Mouse (Mus musculus) neural tube, embryonic 14.5 days (tissue): Measurements from ENCODE around the gene Olfr301. TPM values are rescaled to one million over a fixed set of nuclear protein-coding genes. Genes with fewer than 3 reads are reported as not detected.

Experiments used
- ATAC-seq: fragments of 200-750 bp; cut with Nextera tagmentation; 2 replicates; pipeline ENCODE4 v1.8.0; 2017; ENCODE audit warnings: low read depth, mild to moderate bottlenecking, moderate TSS enrichment, moderate library complexity
- H3K27ac ChIP-seq: fragments of 300-500 bp; sonication (generic); 2 replicates; pipeline ENCODE4 v1.5.1; 2014; ENCODE audit warnings: low read depth, mild to moderate bottlenecking, control low read depth, low read length, moderate library complexity, mixed read lengths
- H3K27me3 ChIP-seq: fragments of 300-500 bp; sonication (generic); 2 replicates; pipeline ENCODE4 v1.6.1; 2014; ENCODE audit warnings: low read length; ENCODE audit not compliant: control insufficient read depth, insufficient read depth
- H3K36me3 ChIP-seq: fragments of 300-500 bp; sonication (generic); 2 replicates; pipeline ENCODE4 v1.6.1; 2014; ENCODE audit warnings: low read length, mixed read lengths; ENCODE audit not compliant: control insufficient read depth, insufficient read depth
- H3K4me1 ChIP-seq: fragments of 300-500 bp; sonication (generic); 2 replicates; pipeline ENCODE4 v1.6.1; 2014; ENCODE audit warnings: low read length; ENCODE audit not compliant: control insufficient read depth, insufficient read depth
- H3K4me2 ChIP-seq: fragments of 300-500 bp; sonication (generic); 2 replicates; pipeline ENCODE4 v1.6.1; 2014; ENCODE audit warnings: mild to moderate bottlenecking, low read depth, low read length, control low read depth
- H3K4me3 ChIP-seq: fragments of 300-500 bp; sonication (generic); 2 replicates; pipeline ENCODE4 v1.5.1; 2014; ENCODE audit warnings: low read depth, low read length, control low read depth, mixed read lengths
- H3K9ac ChIP-seq: fragments of 300-500 bp; sonication (generic); replicated peaks from 2 replicates; pipeline ENCODE4 v1.6.1; 2014; ENCODE audit warnings: low read depth, mild to moderate bottlenecking, control low read depth, low read length, mixed read lengths
- H3K9me3 ChIP-seq: fragments of 300-500 bp; sonication (generic); 2 replicates; pipeline ENCODE4 v1.6.1; 2016; ENCODE audit warnings: low read length; ENCODE audit not compliant: control insufficient read depth
- WGBS: fragments of 180-500 bp; shearing (Covaris S2); extraction: QIAGEN DNeasy Blood & Tissue Kit; methylation state at CpG from one replicate; pipeline ENCODE4 v1.1.7; 2014; 5-methylcytosine and 5-hydroxymethylcytosine counted together
- polyA plus RNA-seq: library from polyadenylated mRNA; unstranded; fragments of >200 nt; fragmentation: Nextera tagmentation; extraction: Ambion mirVana; gene quantifications from 2 replicates; pipeline ENCODE4 v1.2.1, GENCODE M21; 2014

Olfr301 gene
- polyA plus RNA-seq: not detected in 2 replicates

GRCm38 (mm10) chr7:86403546-86403945, at the start of gene Olfr301:
Gene Olfr301, plus strand, starts transcription at chr7:86403846.
- ATAC-seq: no peak
- H3K9me3 ChIP-seq: no peaks in the 10 kb centered on the region
- H3K27ac ChIP-seq: no peak within 1 kb of the TSS
- no peak within 1 kb of the TSS for H3K4me3 ChIP-seq
- H3K9ac ChIP-seq: no peak within 1 kb of the TSS
- no peaks in the 10 kb centered on the region for H3K4me1 ChIP-seq
- 94% methylated on average over 2 of the region's 2 CpGs for WGBS
- no peak within 1 kb of the TSS for H3K4me2 ChIP-seq
- H3K36me3 ChIP-seq: no peaks in the 10 kb centered on the region
- no peaks in the 10 kb centered on the region for H3K27me3 ChIP-seq

GRCm38 (mm10) chr7:86366828-86367227, 36.8 kb upstream of the Olfr301 start, which contains the start of gene Olfr305:
Gene Olfr305, minus strand, starts transcription at chr7:86366928.
- ATAC-seq: no peak
- 79% methylated on average over 1 of the region's 1 CpGs for WGBS

GRCm38 (mm10) chr7:86385769-86386168, 17.9 kb upstream of the Olfr301 start:
- H3K27ac ChIP-seq: no peak overlapping the region
- no peaks in the 10 kb centered on the region for H3K27me3 ChIP-seq
- no peak overlapping the region for H3K4me3 ChIP-seq
- H3K4me2 ChIP-seq: no peak overlapping the region
- H3K36me3 ChIP-seq: no peaks in the 10 kb centered on the region
- ATAC-seq: no peak
- H3K9ac ChIP-seq: no peak overlapping the region
- WGBS: 73% methylated on average over 3 of the region's 3 CpGs
- no peaks in the 10 kb centered on the region for H3K4me1 ChIP-seq
- no peaks in the 10 kb centered on the region for H3K9me3 ChIP-seq

More at GRCm38 (mm10) chr7:86366828-86367227, 36.8 kb upstream of the Olfr301 start, which contains the start of gene Olfr305:
- H3K4me2 ChIP-seq: no peak within 1 kb of the TSS
- no peak within 1 kb of the TSS for H3K9ac ChIP-seq
- H3K4me3 ChIP-seq: no peak within 1 kb of the TSS
- H3K27me3 ChIP-seq: no peaks in the 10 kb centered on the region
- no peaks in the 10 kb centered on the region for H3K4me1 ChIP-seq
- no peaks in the 10 kb centered on the region for H3K36me3 ChIP-seq
- H3K27ac ChIP-seq: no peak within 1 kb of the TSS
- no peaks in the 10 kb centered on the region for H3K9me3 ChIP-seq

GRCm38 (mm10) chr7:86386558-86386957, 17.1 kb upstream of the Olfr301 start, which contains the start of gene Olfr304:
Gene Olfr304, minus strand, starts transcription at chr7:86386658.
- no peak for ATAC-seq
- Histone ChIP-seq H3K27ac (no peak within 1 kb of the TSS), H3K9ac (no peak within 1 kb of the TSS), H3K4me3 (no peak within 1 kb of the TSS), H3K4me2 (no peak within 1 kb of the TSS), H3K36me3 (no peaks in the 10 kb centered on the region), H3K9me3 (no peaks in the 10 kb centered on the region), H3K27me3 (no peaks in the 10 kb centered on the region), H3K4me1 (no peaks in the 10 kb centered on the region)
- 82% methylated on average over 1 of the region's 1 CpGs for WGBS

- Histone ChIP-seq H3K27ac (no peak within 1 kb of the TSS), H3K9ac (no peak within 1 kb of the TSS), H3K27me3 (no peaks in the 10 kb centered on the region), H3K9me3 (no peaks in the 10 kb centered on the region), H3K4me1 (no peaks in the 10 kb centered on the region), H3K36me3 (no peaks in the 10 kb centered on the region), H3K4me3 (no peak within 1 kb of the TSS), H3K4me2 (no peak within 1 kb of the TSS)
- ATAC-seq: no peak
These were observed 6.0 kb upstream of the Olfr301 start, which contains the start of gene Olfr303 for GRCm38 (mm10) chr7:86397689-86398088. Gene Olfr303, minus strand, starts transcription at chr7:86397789.

- no peaks in the 10 kb centered on the region for H3K9me3 ChIP-seq
- H3K9ac ChIP-seq: no peak within 1 kb of the TSS
- 86% methylated on average over 1 of the region's 1 CpGs for WGBS
- H3K4me2 ChIP-seq: no peak within 1 kb of the TSS
- ATAC-seq: no peak
- no peaks in the 10 kb centered on the region for H3K4me1 ChIP-seq
- no peaks in the 10 kb centered on the region for H3K27me3 ChIP-seq
- H3K36me3 ChIP-seq: no peaks in the 10 kb centered on the region
- no peak within 1 kb of the TSS for H3K4me3 ChIP-seq
- no peak within 1 kb of the TSS for H3K27ac ChIP-seq
These were observed 56.0 kb downstream of the Olfr301 start, which contains the start of gene Olfr299 for GRCm38 (mm10) chr7:86459621-86460020. Gene Olfr299, plus strand, starts transcription at chr7:86459921.

Other genes with a start within 250 kb of the Olfr301 start
- gene Vmn2r75, start 232.1 kb upstream of the Olfr301 start, polyA plus RNA-seq: not detected in 2 replicates
- gene Vmn2r76, start 157.5 kb upstream of the Olfr301 start, polyA plus RNA-seq: not detected in 2 replicates
- not detected in 2 replicates for gene Olfr310, start 126.7 kb upstream of the Olfr301 start, polyA plus RNA-seq
- not detected in 2 replicates for gene Olfr309, start 90.1 kb upstream of the Olfr301 start, polyA plus RNA-seq
- gene Olfr308, start 78.2 kb upstream of the Olfr301 start, polyA plus RNA-seq: not detected in 2 replicates
- gene Olfr307, start 66.3 kb upstream of the Olfr301 start, polyA plus RNA-seq: not detected in 2 replicates
- not detected in 2 replicates for gene Olfr305, start 36.9 kb upstream of the Olfr301 start, polyA plus RNA-seq
- not detected in 2 replicates for gene Olfr304, start 17.2 kb upstream of the Olfr301 start, polyA plus RNA-seq
- gene Olfr303, start 6.1 kb upstream of the Olfr301 start, polyA plus RNA-seq: not detected in 2 replicates
- not detected in 2 replicates for gene Olfr299, start 56.1 kb downstream of the Olfr301 start, polyA plus RNA-seq
- not detected in 2 replicates for gene Olfr298, start 88.6 kb downstream of the Olfr301 start, polyA plus RNA-seq
- not detected in 2 replicates for gene Olfr297, start 116.1 kb downstream of the Olfr301 start, polyA plus RNA-seq
- gene Olfr295, start 180.0 kb downstream of the Olfr301 start, polyA plus RNA-seq: not detected in 2 replicates
- not detected in 2 replicates for gene Olfr294, start 212.8 kb downstream of the Olfr301 start, polyA plus RNA-seq
- gene Olfr293, start 245.2 kb downstream of the Olfr301 start, polyA plus RNA-seq: not detected in 2 replicates